Mouse (Mus musculus) neural tube, embryonic 11.5 days (tissue): ENCODE data around the gene Tdrd12. TPM values are rescaled to one million over a fixed set of nuclear protein-coding genes. Genes with fewer than 3 reads are reported as not detected.

ENCODE experiments used
- ATAC-seq: fragments of 200-750 bp; cut with Nextera tagmentation; 2 replicates; pipeline ENCODE4 v1.8.0; 2017; ENCODE audit warnings: moderate number of reproducible peaks, mild to moderate bottlenecking, moderate TSS enrichment, moderate library complexity; ENCODE audit not compliant: insufficient read depth, low FRiP score, low TSS enrichment
- DNase-seq: peaks from one replicate; pipeline ENCODE4 v3.0.0-alpha.2; 2015; ENCODE audit warnings: low spot score
- H3K27ac ChIP-seq: fragments of 300-500 bp; sonication (generic); 2 replicates; pipeline ENCODE4 v1.5.1; 2014; ENCODE audit warnings: low read depth, mild to moderate bottlenecking, low read length
- H3K27me3 ChIP-seq: fragments of 300-500 bp; sonication (generic); 2 replicates; pipeline ENCODE4 v1.6.1; 2014; ENCODE audit warnings: mild to moderate bottlenecking, low read length, mixed read lengths; ENCODE audit not compliant: control insufficient read depth, insufficient read depth
- H3K36me3 ChIP-seq: fragments of 300-500 bp; sonication (generic); 2 replicates; pipeline ENCODE4 v1.6.1; 2014; ENCODE audit warnings: mild to moderate bottlenecking, low read length, moderate library complexity, mixed read lengths; ENCODE audit not compliant: control insufficient read depth, insufficient read depth
- H3K4me1 ChIP-seq: fragments of 300-500 bp; sonication (generic); 2 replicates; pipeline ENCODE4 v1.6.1; 2014; ENCODE audit warnings: low read length, mixed read lengths; ENCODE audit not compliant: control insufficient read depth, insufficient read depth
- H3K4me2 ChIP-seq: fragments of 300-500 bp; sonication (generic); 2 replicates; pipeline ENCODE4 v1.6.1; 2014; ENCODE audit warnings: low read depth, mild to moderate bottlenecking, moderate library complexity
- H3K4me3 ChIP-seq: fragments of 300-500 bp; sonication (generic); 2 replicates; pipeline ENCODE4 v1.5.1; 2014; ENCODE audit warnings: low read depth, low read length
- H3K9ac ChIP-seq: fragments of 300-500 bp; sonication (generic); 2 replicates; pipeline ENCODE4 v1.6.1; 2014; ENCODE audit warnings: mild to moderate bottlenecking, low read length
- H3K9me3 ChIP-seq: fragments of 300-500 bp; sonication (generic); 2 replicates; pipeline ENCODE4 v1.6.1; 2016; ENCODE audit warnings: low read length; ENCODE audit not compliant: control insufficient read depth
- WGBS: fragments of 180-500 bp; shearing (Covaris S2); extraction: QIAGEN DNeasy Blood & Tissue Kit; methylation state at CpG from one replicate; pipeline ENCODE4 v1.1.7; 2014; 5-methylcytosine and 5-hydroxymethylcytosine counted together
- polyA plus RNA-seq: library from polyadenylated mRNA; unstranded; fragments of >200 nt; fragmentation: Nextera tagmentation; extraction: Ambion mirVana; gene quantifications from 2 replicates; pipeline ENCODE4 v1.2.1, GENCODE M21; 2014

Gene Tdrd12
- polyA plus RNA-seq, 1 experiment from 2014 or later = 0.11 TPM

- Histone ChIP-seq H3K36me3 (no peaks in the 10 kb centered on the region), H3K4me3 (no peak overlapping the region), H3K9me3 (no peaks in the 10 kb centered on the region), H3K27me3 (no peaks in the 10 kb centered on the region), H3K9ac (no peak overlapping the region), H3K27ac (no peak overlapping the region), H3K4me2 (no peak overlapping the region), H3K4me1 (no peaks in the 10 kb centered on the region)
- WGBS = 53% methylated on average over 2 of the region's 2 CpGs
- no peak for DNase-seq
- no peak for ATAC-seq
Measured at GRCm38 (mm10) chr7:35558681-35559080, 21.1 kb upstream of the Tdrd12 start.

DNA sequence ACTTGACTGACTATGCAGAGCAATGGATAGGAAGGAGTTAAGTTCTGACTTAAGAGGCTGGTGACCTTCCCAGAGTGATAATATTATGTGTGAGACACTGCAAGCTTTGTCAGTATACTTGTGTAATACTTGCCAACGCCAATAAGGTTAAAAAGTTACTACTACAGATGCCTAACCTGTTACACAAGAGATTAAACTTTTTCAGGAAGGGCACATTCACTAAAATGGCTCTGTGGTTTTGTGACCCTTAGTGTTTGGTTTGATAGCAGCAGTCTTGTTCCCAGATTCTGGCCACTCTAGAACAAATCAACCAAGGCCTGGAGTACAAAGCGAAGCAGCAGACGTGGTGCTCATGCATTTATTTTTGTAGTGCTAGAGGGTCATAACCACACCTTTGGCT is 20.0 kb upstream of the Tdrd12 start:
- ATAC-seq (no peak), DNase-seq (no peak)
- Histone ChIP-seq H3K27me3 (no peaks in the 10 kb centered on the region), H3K9me3 (no peaks in the 10 kb centered on the region), H3K36me3 (no peaks in the 10 kb centered on the region), H3K4me2 (no peak overlapping the region), H3K4me1 (no peaks in the 10 kb centered on the region), H3K27ac (no peak overlapping the region), H3K4me3 (no peak overlapping the region), H3K9ac (no peak overlapping the region)
- 88% methylated on average over 3 of the region's 3 CpGs for WGBS

GRCm38 (mm10) chr7:35556905-35557304 is 19.4 kb upstream of the Tdrd12 start:
- no peak for ATAC-seq
- Histone ChIP-seq H3K4me1 (no peaks in the 10 kb centered on the region), H3K27ac (no peak overlapping the region), H3K27me3 (no peaks in the 10 kb centered on the region), H3K4me3 (no peak overlapping the region), H3K36me3 (no peaks in the 10 kb centered on the region), H3K4me2 (no peak overlapping the region), H3K9me3 (no peaks in the 10 kb centered on the region), H3K9ac (no peak overlapping the region)
- no peak for DNase-seq
- 94% methylated on average over 5 of the region's 5 CpGs for WGBS

GRCm38 (mm10) chr7:35556205-35556603 is 18.7 kb upstream of the Tdrd12 start, which contains the start of gene Nudt19:
Gene Nudt19 (minus strand): TSS chr7:35556304.
- H3K9ac ChIP-seq = peak within 1 kb of the TSS; percentile 78
- whole genome bisulfite sequencing = 75% methylated on average over 4 of the region's 4 CpGs
- no peaks in the 10 kb centered on the region for H3K4me1 ChIP-seq
- peak within 1 kb of the TSS; percentile 92 for H3K27ac ChIP-seq
- DNase-seq (no peak), ATAC-seq (no peak)
- H3K9me3 ChIP-seq = no peaks in the 10 kb centered on the region
- no peaks in the 10 kb centered on the region for H3K27me3 ChIP-seq
- peak within 1 kb of the TSS; percentile 97 for H3K4me2 ChIP-seq
- peak within 1 kb of the TSS; percentile 75 for H3K4me3 ChIP-seq
- no peaks in the 10 kb centered on the region for H3K36me3 ChIP-seq

DNA sequence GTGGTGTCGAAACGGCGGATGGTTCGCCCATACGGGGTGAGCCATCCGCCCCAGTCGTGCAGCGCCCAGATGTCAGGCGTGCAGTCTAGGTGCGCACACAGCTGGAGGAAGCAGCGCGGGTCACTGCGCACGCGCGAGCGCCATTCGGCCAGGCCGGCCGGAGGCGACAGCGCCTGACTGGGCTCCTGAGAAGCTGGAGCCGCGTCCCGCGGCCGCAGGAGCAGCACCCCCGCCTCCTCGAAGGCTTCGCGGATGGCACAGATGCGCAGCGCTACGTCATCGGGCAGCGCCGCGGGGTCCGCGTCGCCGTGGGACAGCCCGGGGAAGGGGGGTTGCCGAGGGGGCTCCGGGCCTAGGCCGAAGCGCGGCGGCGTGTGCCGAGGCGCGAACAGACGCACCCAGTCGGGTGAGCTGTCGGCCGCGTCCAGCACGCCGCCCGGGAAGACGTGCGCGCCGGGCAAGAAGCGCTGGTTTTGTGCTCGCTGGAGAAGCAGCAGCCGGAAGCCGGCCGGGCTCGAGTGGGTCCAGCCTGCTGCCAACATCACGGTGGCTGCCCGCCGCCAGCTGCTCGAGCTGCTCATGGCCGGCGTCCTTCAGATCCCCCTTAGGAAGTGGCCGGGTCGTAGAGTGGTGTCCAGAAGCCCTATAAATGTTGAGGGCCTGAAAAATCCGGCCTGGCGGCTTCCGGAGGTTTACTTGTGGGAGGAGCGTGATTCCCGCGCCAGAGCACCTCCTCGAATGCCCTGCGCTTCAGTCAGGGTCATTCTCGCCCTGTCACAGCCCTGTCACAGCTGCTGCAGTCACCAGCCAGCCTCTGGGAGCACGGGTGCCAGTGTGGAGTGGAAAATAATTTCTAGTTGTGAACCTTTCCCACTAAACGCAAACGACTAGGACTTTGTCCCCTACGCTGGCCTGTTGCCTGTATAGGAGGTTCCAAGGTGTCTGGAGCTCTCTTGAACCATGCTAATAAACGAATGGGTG is 18.0 kb upstream of the Tdrd12 start:
- peak; percentile 95 for DNase-seq
- Histone ChIP-seq H3K4me2 (peak overlapping the region; percentile 97), H3K9me3 (no peaks in the 10 kb centered on the region), H3K9ac (peak overlapping the region; percentile 78), H3K4me1 (no peaks in the 10 kb centered on the region), H3K27me3 (no peaks in the 10 kb centered on the region), H3K36me3 (no peaks in the 10 kb centered on the region), H3K27ac (peak overlapping the region; percentile 92), H3K4me3 (peak overlapping the region; percentile 75)
- 2% methylated on average over 91 of the region's 93 CpGs for WGBS
- peak; percentile 87 for ATAC-seq

- no peaks in the 10 kb centered on the region for H3K27me3 ChIP-seq
- peak overlapping the region; percentile 97 for H3K4me2 ChIP-seq
- H3K27ac ChIP-seq = peak overlapping the region; percentile 92
- 6% methylated on average over 28 of the region's 28 CpGs for WGBS
- H3K9me3 ChIP-seq = no peaks in the 10 kb centered on the region
- no peaks in the 10 kb centered on the region for H3K4me1 ChIP-seq
- peak; percentile 32 for DNase-seq
- ATAC-seq = 0 out of 2 replicates have a peak, but pooled peaks have one; percentile 32
- H3K36me3 ChIP-seq = no peaks in the 10 kb centered on the region
- H3K9ac ChIP-seq = peak overlapping the region; percentile 78
- peak overlapping the region; percentile 75 for H3K4me3 ChIP-seq
Measured at GRCm38 (mm10) chr7:35554605-35555175, 17.1 kb upstream of the Tdrd12 start.

DNA sequence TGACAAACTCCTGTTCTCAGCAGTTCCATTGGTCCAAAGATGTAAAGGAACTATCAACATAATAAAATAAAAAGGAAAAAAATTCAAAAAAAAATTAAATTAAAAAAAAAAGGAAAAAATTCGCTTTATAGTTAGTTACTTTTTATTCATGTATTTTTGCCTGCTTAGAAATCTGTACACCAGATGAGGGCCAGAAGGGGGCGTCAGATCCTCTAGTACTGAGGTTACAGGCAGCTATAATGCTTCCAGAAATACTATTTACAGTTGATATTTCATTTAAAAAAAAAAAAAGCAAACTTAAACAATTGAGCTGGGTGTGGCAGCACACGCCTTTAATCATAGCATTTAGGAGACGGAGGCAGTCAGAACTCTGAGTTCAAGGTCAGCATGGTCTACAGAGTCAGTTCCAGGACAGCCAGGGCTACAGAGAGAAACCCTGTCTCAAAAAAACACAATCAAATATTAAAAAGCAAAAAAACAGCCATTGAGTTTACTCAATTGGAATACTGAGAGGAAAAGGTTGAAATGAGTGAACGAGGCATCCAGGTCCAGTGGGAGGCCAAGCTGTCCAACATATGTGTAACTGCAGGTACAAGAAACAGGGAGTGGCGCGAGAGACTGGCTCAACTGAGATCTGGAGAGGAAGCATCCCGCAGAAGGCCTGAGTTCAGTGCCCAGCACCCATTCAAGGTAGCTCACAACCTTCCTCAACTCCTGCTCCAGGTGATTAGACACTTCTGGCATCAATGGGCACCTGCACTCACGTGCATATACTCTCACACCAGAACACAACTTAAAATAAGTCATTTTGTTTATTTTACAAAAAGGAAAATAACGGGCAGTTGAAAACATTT is 16.4 kb upstream of the Tdrd12 start:
- Histone ChIP-seq H3K27me3 (no peaks in the 10 kb centered on the region), H3K9ac (no peak overlapping the region), H3K4me1 (no peaks in the 10 kb centered on the region), H3K9me3 (no peaks in the 10 kb centered on the region), H3K36me3 (no peaks in the 10 kb centered on the region), H3K27ac (no peak overlapping the region), H3K4me2 (peak overlapping the region; percentile 97), H3K4me3 (peak overlapping the region; percentile 75; the same call in 1 of the 2 replicates)
- DNase-seq = no peak
- 68% methylated on average over 10 of the region's 10 CpGs for WGBS
- ATAC-seq = no peak

DNA sequence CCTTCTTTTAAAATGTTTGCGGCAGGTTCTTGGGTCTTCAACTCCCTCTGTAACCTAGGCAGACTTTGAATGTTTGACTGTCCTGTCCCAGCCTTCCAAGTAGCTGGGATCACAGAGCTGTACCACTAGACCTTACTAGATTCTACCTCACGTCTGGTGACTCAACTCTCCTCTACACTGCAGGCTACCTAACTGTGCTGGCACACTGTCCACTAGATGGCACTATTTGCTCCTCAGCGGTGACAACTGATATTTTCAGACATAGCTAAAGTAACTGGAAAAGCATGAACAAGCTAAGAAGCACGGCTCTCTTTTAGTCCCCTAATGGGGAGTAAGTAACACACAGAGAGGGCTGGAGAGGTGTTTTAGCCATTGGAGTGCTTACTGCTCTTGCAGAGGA is 8.3 kb upstream of the Tdrd12 start:
- Histone ChIP-seq H3K9me3 (no peaks in the 10 kb centered on the region), H3K27me3 (no peaks in the 10 kb centered on the region), H3K4me1 (no peaks in the 10 kb centered on the region), H3K36me3 (no peaks in the 10 kb centered on the region), H3K4me3 (no peak overlapping the region), H3K9ac (no peak overlapping the region), H3K4me2 (no peak overlapping the region), H3K27ac (no peak overlapping the region)
- ATAC-seq (no peak), DNase-seq (peak; percentile 66)
- 41% methylated on average over 4 of the region's 4 CpGs for WGBS
